Mouse (Mus musculus) kidney, adult 9 months (tissue): ENCODE results near the gene Pld3.
"Not testable (repeated sequence)": the region's sequence is repeated elsewhere in the genome, so short reads cannot be mapped to it uniquely, and the experiment has no call there.

Experiments used
- DNase-seq: peaks from one replicate; pipeline ENCODE4 v3.0.0; 2022

Gene Pld3

DNA sequence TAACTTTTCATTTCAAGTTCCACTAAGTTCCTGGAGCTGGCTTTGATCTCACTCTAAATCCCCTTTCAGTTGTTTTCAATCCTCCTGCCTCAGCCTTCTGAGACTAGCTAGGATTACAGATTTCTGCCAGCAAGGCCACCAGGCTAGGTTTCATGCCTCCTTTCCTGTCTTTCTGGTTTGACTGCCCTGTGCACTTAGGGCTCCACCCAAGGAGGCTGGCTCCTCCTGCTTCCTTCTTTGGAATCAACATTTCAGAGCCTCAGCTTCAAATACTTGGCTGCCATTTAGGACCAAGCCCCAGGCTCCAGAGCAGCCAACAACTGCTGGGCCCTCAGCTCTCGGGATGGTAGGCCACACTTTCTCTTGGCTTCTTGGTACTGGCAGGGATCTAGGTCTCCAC is 32.4 kb downstream of the Pld3 start:
- DNase-seq = no peak

DNA sequence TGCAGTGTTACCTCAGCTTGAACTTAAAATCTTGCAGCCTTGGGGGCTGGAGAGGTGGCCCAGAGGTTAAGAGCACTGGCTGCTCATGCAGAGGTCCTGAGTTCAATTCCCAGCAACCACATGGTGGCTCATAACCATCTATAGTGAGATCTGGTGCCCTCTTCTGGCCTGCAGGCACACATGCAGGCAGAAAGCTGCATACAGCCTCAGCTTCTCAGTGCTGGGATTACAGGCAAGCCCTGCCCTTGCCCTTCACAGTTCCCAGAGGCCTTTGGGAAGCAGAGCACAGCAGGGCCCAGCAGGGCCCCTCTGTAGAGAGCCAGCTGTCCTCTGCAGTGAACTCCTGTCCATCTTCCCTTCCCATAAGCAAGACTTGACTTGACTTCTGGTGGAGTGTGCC is 32.9 kb downstream of the Pld3 start:
- no peak for DNase-seq

DNA sequence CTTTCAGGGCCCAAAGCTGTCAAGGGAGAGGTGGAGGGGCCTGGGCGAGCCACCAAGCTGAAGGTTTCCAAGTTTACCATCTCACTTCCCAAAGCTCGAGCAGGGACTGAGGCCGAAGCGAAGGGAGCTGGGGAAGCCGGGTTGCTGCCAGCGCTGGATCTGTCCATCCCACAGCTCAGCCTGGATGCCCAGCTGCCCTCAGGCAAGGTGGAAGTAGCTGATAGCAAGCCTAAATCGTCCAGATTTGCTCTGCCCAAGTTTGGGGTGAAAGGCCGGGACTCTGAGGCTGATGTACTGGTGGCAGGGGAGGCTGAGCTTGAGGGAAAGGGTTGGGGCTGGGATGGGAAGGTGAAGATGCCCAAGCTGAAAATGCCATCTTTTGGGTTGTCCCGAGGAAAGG is 34.7 kb downstream of the Pld3 start:
- no peak for DNase-seq

DNA sequence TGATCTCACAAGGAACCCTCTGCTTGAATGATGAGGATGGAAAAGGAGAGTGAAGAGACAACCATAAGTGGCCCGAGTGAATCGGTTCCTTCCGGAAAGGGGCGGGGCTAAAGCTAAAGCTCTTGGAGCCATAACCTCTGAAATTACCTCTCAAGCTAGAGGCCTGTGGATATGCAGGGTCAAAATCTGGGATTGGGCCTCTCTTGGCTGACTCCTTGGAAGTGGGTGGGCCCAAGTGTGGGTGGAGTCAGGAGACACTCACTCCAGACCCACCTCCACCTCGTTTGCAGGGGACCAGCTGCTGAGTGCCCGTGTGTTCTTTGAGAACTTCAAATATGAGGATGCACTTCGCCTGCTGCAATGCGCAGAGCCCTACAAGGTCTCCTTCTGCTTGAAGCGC is 38.1 kb downstream of the Pld3 start:
- DNase-seq = no peak

DNA sequence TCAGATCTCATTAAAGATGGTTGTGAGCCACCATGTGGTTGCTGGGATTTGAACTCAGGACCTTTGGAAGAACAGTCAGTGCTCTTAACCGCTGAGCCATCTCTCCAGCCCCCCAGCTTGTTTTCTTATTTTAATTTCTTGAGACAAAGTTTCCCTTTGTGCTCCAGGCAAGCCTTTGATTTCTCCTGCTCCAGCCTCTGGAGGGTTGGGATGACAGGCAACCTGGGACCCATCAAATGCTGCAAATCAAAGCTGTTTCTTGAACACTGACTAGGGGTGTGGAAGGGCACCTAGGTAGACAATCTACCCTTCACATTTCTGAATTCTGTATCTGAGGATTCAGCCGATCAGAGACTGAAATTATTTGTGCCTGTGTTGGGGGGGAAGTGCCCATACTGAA is 42.2 kb downstream of the Pld3 start:
- no peak for DNase-seq

DNA sequence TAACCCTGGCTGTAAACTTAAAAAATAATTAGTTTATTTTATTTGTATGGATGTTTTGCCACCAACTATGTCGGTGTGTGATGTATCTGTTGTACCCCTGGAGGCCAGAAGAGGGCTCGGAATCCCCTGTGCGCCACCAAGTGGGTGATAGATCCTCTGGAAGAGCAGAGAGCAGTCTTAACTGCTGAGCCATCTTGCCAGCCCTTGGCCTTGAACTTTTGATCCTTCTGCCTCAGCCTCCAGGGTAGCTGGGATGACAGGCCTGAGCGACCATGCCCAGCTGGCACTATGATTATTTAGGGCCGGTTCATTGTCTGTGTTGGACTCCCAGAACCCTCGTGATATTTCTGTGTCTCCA is 44.4 kb downstream of the Pld3 start:
- DNase-seq = peak; percentile 78

DNA sequence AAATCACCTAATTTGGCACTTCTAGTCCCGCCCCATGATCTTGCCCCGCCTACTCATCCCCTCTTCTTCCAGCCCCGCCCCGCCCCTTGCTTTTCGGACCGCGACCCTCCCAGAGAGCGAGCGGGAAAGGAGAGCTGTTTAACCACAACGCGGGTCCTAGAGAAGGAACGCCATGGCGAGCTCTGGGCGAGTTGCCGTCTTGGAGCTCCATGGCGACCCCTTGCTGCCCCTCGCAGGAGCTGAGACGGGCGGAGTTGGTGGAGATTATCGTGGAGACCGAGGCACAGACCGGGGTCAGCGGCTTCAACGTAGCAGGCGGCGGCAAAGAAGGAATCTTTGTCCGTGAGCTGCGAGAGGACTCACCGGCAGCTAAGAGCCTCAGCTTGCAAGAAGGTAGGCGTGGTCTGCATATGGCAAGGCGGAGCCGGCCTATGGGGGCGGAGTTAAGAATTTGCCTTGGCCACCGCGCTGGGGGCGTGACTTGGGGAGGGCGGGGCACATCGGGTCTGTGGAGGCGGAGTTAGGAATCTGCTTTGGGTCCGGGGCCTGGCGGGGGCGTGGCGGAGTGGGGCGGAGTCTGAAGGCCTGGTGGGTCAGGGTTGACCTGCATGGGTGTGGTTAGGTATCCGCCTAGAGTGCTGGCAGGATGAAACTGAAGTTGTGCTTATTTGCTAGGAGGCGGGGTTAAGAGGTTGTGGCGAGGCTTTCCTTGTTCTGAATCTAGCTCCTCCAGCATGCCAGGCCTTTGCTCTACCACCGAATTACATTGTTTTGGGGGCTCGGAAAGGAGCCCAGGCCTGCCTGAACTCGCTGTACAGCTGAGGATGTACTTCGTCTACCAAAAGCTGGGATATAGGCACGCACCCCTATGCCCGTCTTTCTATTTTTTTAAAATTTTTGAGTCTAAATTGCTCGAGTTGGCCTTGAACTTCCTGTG is 45.0 kb downstream of the Pld3 start:
- DNase-seq = peak; percentile 99

DNA sequence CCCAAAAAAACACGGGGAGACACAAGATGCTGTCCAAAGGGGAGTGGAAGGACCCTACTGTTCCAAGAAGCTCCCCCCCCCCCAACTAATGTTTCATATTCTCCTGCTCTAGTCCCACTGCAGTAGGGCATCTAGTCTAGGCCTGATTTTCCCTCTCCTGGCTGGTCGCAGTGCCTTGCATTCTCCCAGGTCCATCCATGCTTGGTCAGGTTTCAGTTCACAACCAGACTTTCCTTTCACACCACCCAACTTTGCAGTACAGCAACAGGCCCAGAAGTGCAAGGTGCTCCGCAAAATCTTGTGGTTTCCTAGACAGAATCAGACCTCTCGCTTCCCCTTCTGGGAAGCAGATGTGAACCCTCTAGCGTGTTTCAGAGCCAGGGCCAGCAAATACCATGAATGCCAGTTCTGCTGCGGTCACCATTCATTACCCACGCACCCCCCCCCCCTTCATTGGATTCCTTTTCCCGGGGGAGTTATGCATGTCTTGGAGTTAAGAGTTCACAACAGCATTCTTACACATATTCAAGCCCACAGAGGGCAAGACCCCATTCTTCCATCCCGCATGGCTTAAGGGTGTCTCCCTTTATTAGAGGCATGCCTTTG is 46.1 kb downstream of the Pld3 start:
- DNase-seq = no peak

DNA sequence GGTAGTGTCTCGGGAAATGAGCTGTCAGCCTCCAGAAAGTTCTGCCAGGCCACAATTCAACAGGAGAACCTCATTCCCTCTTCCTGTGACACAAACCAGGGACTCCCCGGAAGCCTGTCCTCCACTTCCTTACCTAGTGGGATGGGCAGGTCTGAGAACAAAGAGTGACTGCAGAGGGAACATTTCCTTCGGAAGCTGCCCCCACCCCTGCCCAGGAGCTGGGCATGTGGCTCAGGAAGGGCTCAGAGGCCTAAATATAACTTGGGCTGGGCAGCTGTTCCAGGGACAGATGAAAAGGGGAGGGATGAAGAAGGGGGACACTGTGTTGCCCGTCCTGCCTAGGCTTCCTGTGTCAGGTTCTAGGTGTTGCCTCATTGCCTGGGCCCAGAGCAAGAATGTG is 51.4 kb downstream of the Pld3 start:
- DNase-seq = peak; percentile 56

DNA sequence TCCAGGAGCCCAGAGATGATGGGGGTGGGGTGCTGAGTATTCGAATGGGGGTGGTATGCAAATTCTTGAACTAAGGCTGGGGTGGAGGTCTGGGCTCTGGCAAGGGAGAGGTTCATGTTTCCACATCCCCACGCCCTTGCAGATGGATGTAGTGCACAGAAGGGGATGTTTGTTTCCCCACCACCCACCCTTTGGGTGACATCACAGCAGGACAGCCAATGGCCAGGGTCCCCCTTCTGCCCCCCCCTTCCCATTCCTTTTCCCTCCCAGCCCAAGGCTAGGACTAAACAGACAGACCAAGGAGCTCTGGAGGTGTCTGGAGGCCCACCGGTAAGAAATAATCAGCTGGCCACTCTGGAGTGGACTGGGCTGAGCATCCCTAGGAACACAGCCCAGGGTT is 54.0 kb downstream of the Pld3 start, which contains the start of gene Prx:
Prx (plus strand) TSS at position 289 of the 400 bp plus-strand sequence.
- no peak for DNase-seq

DNA sequence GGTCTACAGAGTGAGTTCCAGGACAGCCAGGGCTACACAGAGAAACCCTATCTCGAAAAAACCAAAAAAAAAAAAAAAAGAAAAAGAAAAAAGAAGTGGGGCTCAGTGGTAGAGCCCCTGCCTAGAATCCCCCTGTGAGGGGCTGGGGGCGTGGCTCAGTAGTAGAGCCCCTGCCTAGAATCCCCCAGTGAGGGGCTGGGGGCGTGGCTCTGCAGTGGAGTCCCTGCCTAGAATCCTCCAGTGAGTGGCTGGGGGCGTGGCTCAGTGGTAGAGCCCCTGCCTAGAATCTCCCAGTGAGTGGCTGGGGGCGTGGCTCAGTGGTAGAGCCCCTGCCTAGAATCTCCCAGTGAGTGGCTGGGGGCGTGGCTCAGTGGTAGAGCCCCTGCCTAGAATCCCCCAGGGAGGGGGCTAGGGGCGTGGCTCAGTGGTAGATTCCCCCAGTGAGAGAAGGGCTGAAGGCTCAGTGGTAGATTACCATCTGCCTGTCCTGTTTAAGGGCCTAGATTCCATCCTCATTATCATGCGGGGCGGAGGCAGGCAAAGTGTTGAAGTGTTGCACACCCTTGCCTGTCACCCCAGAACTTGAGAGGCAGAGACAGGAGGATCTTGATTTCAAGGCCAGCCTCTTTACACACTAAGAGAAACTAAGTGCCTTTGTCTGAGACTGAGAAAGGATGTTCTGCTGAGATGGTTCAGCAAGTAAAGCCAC is 58.2 kb downstream of the Pld3 start:
- not testable (repeated sequence) for DNase-seq

DNA sequence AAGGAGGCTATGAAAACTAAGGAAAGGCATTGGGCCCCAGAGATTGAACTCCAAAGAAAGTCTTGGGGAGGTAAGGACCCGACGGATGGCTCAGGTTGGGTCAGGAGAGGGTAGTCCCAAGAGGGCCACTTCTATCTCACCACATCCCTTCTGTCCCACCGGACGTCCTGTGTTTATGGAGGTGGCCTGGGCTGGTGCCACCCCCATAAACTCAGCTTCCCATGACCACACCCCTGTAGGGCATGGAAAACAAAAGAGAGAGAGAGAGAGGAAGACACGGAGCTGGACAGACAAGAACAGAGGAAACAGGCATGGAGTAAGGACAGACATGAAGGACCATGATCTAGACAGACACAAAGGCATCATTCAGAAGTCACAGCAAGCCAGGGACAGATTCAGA is 59.6 kb downstream of the Pld3 start:
- no peak for DNase-seq

DNA sequence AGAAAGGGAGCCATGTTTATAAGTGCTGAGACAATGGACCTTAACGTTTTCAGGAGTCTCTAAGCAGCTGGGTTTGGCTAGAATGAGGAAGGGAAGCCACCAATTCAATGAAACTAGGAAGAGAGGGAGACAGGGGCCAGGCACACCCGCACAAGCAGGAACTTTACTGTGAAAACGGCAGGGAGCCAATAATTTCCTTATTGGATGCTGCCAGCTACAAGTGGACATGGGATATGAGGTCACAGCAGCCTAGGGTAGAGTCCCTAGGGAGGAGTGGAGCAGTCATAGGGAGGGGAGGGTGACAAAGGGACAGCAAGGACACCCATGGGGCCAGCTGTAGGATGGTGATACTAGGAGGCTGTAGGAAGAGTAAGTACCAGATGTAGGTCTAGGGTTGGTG is 60.0 kb downstream of the Pld3 start:
- no peak for DNase-seq

DNA sequence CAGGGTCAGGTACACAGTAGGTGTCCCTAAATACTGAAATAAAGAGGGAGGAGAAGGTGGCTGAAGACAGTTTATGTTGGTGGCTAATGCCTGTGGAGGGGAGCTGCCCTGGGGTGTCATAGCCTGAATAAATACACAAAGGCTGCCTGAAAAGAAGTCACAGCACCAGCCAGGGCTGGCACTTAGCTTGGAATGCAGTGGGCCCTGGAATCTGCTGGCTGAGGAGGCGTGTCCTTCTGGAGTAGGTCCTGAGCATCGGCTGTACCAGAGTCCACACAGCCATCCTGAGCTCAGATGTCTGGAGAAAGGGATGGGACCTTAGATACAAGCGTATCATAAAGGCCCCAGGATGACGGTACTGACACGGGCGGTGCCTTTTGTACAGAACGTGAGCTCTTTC is 61.2 kb downstream of the Pld3 start:
- peak; percentile 38 for DNase-seq

DNA sequence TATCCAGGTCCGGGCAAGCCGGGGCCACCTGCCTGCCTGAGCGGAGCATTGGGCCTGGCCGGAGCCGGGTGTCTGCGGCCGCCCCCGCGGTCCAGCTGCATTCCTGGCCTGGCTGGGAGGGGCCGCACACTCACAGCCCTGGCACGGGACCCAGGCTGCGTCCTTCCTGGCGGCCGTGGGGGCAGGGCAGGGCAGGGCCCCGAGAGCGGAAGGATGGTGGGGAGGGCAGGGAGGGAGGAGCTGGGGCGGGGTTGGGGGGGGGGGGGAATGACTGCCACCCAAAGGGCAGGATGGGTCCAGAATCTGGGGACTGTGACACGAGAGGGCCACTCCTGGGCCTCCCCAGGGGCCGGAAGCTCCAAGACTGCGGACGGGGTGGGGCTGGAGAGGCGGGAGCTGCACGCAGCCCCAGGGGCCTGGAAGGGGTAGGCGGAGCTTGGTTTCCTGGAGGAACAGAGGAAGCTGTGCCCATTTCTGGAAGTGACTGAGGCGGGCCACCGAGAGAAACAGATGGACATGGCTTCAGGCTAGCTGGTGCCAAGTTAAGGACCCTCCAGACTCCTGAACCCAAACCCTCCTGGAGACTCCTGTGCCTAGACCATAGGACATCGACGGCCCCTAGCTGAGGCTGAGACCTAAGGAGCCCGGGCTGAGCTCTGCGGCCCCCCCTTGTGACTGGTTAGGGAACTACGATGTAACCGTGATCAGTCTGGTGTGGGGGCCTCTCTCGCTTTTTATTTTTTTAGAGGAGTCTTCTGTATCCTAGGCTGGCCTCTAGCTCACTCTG is 62.3 kb downstream of the Pld3 start:
- peak; percentile 96 for DNase-seq

DNA sequence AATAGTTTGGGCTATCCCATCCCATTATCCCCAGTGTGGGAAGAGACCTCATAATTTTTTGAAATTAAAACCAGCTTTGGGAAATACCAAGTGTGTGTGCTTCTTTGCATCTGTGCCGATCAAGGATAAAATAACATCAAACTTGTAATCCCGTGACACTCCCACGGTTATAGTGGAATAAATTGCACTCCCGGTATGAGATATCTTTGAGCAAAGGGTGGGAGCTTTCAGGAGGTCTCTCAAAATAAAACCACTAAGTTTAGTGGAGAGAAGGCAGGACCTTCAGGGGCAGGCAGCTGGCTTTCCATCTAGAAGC is 62.8 kb downstream of the Pld3 start:
- DNase-seq = no peak

DNA sequence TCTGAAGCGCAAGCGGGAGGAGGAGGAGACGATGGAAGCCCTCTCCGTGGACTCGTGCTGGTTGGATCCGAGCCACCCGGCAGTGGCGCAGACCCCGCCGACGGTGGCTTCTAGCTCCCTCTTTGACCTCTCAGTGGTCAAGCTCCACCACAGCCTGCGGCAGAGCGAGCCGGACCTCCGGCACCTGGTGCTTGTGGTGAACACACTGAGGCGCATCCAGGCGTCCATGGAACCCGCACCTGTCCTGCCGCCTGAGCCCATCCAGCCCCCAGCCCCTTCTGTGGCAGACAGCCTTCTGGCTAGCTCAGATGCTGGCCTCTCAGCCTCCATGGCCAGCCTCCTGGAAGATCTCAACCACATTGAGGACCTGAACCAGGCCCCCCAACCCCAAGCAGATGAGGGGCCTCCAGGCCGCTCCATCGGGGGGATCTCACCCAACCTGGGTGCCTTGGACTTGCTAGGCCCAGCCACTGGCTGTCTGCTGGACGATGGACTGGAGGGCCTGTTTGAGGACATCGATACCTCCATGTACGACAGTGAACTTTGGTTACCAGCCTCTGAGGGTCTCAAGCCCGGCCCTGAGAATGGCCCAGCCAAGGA is 63.6 kb downstream of the Pld3 start:
- DNase-seq = no peak

DNA sequence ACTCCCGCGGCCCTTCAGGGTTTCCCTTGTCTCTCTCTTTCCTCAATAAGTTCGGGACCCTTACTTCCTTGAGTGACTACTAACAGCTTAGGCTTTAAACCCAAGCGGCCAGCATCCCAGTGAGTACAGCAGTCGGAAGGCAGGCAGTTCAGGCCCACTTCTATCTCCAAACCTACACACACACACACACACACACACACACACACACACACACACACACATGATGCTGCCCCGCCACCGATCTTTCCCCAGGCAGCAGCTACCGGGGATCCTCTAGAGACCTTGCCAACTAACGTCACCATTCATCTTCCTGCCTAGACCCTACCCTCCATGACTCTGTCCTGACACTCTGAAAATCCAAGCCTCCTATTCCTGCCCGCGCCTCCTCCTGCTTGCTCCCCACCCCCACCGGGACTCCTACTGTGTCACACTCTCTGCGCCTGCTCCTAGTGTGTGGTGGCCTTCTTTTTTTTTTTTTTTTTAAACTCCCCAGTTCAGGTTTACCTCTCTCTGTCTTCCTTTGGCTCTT is 65.2 kb downstream of the Pld3 start:
- DNase-seq = no peak

DNA sequence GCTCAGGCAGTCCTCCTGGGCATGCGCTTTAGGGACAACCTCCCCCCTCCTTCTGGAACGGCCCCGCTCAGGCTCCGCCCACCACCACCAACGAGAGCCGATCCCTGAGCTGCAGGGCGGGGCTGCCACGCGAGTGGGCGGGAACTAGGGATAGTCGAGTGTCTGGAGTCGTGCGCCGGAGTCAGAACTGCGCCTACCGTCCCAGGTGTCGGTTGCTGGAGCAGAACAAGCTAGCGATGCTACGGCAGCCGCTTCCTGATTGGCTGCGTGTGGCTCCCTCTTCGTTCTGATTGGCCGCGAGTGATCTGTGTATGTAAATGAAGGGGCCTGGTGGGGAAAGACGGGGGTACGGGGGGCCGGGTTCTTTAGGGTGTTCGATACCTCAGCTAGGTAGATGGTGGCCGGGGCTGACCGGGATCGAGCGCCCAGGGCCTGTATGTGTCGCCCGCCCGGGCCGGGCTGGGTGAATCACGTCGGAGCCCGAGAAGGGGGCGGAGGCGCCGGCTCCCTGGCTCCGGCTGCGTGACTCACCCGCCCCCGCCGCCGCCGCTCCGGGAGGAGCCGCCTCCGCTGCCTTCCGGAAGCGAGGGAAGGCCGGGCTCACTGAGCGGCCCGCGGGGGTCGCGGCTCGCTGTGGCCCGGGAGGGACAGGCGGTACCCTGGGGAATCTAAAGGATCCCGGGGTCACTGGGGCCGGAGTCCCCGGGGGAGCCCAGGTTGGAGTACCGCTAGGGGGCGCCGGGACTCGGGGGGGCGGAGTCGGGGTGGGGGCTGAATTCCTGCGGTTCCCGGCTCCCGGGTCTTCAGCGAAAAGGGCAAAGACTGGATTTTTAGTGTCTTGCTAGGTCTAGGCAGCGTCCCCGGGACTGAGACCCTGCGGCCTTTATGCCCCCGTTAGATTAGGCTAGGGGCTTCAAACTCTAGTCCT is 66.0 kb downstream of the Pld3 start, which contains the start of gene Sertad1:
Sertad1 (plus strand) TSS at position 141 of the 928 bp plus-strand sequence.
- peak; percentile 100 for DNase-seq

DNA sequence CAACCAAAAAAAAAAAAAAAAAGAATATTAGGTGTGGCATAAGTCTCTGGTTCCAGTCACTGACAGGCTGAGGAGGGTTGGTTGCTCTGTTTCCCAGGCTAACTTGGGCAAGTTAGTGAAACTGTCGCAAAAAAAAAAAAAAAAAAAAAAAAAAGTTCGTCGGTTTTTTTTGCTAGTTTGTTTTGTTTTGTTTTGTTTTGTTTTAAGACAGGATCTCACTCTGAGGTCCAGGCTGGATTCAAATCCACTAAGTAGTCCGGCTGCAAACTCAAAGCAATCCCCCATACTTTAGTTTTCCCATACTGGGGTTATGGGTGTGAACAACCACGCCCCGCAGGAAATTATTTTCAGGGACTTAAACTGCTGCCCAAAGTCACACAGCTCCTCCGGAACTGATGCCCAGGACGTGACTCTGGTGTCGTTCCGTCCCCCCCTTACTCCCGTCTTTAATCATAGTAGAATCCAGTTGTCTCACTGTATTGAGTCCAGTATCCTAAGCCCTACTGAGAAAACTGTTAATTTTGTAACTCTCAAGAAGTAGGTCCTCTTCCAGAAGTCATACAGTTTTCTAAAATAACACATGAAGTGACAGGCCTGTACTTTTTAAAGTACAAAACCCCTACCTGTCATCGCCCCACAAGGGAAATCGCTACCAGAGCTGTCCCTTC is 66.8 kb downstream of the Pld3 start:
- DNase-seq = peak; percentile 74

DNA sequence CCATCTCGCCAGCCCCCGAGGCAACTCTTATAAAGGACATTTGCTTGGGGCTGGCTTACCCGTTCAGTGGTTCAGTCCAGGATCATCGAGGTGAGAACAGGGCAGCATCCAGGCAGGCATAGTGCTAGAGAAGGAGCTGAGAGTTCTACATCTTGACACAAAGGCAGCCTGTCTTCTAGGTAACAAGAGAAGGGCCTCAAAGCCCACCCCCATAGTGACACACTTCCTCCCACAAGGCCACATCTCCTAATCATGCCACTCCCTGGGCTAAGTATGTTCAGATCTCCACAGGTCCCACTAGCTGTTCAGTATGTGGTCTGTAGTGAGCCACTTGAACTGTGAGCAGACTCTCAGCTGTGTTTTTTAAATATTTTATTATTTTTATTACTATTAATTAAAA is 69.2 kb downstream of the Pld3 start:
- DNase-seq = no peak
